Mouse (Mus musculus): ENCODE measurements around the gene Soga1.

The Soga1 gene

DNA sequence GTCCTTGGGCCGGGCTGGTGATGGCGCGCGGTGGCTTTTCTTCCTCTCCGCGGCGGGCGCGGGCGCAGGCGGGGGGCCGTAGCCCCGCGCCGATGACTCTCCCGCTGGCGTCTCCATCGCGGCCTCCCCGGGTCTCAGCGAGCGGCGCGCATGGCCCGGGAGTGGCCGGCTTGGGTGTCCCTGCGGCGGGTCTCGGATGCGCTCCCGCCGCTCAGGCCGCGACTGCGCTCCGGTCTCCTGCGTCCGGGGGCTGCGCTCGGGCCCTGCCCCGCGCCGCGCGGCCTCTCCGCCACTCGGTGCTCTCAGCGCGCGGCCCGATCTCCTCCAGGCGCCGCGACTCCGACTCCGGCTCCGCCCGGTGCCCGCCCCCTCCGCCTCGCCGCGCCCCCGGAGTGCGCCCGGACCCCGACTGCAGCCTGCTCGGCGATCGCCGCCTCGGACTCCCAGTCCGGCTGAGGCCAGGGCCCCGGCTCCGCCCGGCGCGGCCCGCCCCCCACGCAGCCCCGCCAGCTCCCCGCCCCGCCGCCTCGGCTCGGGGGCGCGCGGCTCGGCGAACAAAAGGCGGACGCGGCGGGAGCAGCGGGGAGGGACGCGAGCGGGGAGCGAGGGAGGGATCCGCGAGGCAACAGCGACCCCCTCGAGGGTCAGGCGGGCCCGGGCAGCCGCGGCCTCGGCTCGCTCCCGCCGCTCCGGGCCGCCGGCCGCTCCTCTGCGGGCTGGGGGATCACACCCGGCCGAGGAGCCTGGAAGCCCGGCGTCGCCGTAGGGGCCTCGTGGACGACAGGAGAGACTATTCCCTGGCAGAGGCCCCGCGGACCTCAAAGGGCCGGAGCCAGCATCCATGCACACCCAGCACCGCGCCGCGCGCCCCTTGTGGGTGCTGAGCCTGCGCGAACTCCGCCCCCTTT, at the start of gene Soga1:
Gene Soga1 (minus strand): TSS at position 462 of the 908 bp plus-strand sequence.
- peak; percentile 68 for DNase-seq (ENCODE audit: low read depth, low spot score)

DNA sequence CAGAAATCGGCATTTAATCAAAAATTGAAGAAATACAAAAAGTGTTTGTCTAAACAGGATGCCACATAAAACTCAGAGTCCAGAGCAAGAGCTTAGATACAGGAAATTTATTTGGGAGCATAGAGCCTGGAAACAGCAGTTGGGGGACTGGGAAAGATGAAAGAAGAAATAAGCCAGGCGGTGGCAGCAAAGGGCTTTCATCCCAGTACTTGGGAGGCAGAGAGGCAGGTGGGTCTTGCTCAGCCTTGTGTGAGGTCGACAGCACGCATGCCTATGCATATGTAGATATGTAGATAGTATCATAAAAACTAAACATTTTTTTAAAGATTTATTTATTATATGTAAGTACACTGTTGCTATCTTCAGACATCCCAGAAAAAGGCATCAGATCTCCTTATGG, 49.0 kb upstream of the Soga1 start:
- no peak for DNase-seq (ENCODE audit: low read depth, low spot score)

DNA sequence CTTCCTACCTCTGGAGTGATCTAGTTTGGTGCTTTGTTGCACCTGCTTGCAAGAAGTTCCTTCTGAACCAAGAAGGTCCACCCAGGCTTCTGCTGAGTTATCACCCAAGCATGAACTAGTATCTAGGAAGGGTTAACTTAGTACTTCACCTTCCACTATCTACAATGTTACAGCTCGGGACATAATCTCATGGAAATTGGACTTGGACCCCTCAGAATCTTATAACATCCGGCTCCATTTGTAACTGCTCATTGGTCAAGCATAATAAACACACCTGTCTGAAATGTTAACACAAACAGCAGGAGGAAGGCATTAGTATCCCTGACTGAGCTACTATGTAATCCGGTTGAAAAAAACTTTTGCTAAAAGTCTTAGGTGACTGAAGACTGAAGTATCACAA, 48.3 kb upstream of the Soga1 start:
- no peak for DNase-seq (ENCODE audit: low read depth, low spot score)

DNA sequence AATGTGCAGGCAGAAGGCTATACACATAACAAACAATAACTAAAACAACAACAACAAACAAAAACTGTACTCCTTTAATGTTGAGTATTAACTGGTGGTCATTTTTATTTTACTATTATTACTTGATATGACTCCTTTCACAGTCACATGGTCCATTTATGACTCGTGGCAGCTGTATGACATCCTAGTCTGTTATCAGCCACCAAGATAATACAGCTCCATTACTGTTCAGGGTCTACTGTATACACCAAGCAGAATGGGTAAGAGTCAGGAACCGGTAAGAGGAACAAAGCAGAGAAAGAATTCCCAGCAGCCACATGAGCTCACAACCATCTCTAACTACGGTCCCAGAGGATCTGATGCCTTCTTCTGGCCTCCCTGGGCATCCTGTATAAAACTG, 46.2 kb upstream of the Soga1 start:
- no peak for DNase-seq (ENCODE audit: low read depth, low spot score)

DNA sequence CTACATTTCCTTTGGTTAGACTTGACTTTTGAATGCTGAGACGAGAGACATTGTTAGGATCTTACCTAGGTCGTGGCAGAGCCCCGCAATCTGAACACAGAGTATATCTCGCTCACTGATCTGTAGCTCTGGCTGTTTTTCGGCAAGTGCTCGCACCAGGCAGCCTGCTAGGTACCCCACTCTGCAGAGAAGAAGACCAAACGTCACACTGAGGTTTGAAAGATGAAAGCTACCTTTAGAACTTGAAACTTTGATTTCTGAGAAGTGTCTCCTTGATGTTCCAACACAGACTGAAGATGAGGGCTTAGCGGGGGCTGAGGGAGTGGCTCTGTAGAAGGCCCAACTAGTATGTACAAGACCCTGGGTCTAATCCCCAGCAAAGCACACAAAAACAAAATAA, 42.7 kb upstream of the Soga1 start:
- no peak for DNase-seq (ENCODE audit: low read depth, low spot score)

DNA sequence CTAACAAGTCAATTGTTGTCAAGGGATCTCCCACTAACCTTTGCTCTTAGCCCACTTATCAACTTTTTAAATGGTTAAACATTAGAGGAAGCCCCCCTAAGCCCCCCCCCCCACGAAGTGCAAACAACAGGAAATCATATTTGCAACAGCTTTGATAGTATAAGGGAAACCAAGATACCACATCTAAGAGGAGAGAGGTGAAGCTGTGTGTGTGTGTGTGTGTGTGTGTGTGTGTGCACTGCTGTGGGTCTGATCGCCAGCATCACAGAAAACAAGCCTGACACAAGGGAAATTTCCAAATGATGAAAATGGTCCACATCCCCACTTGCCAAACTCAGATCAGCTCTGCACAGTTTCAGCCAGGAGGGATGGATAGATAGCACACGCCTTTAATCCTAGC, 40.0 kb upstream of the Soga1 start:
- DNase-seq (ENCODE audit: low read depth, low spot score), result no peak

DNA sequence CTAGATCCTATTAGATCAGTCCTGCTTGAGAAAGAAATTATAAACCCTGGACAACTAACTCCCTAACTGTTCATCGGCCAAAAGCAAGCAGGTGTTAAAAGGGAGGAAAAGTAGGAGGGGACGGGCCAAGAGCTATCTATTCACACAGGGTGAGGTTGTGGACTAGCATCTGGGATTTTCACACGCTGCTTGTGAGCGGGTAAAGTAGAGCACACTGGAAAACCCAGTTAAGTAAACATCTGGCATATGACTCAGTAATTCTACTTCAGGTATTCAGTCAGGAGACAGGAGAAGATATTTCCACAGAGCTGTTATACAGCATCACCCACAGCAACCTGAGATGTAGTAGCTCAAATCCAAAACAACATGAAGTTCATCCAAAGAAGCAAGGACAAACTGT, 39.5 kb upstream of the Soga1 start:
- no peak for DNase-seq (ENCODE audit: low read depth, low spot score)

DNA sequence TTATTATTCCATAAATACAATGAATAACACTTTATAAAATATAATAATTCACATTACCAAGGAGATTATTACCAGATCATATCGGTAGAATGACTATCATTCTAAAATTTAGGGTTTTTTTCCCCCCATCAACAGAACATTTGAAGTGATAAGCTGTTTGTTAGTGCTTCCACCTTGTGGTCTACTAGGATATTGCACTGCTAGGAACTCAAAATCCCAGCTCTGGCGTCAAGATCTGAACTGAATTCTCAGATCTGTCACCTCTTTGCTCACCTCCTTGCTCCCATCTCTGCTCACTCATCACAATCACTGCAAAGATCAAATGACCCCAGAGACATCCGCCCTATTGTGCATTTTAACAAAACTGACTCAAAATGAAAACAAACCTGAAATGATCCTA, 37.9 kb upstream of the Soga1 start:
- DNase-seq (ENCODE audit: low read depth, low spot score), result no peak

DNA sequence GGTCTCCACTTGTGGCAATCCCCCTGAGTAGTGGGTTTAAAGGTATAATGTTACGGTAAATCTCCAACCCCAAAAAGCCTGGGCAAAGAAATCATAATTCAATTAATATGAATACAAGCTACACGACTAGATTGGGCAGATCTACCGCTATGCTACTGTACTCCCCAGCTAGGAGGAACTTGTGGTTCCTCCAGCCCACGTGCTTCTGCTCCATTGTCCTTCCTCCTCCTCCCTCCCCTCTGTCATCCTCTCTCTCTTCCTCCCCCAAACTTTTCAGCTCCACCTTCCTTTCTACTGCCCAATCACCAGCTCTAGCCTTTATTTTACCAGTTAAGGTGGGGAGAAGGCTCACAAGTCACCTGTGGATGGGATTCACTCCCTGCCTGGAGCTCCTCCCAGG, 29.2 kb upstream of the Soga1 start:
- no peak for DNase-seq (ENCODE audit: low read depth, low spot score)

DNA sequence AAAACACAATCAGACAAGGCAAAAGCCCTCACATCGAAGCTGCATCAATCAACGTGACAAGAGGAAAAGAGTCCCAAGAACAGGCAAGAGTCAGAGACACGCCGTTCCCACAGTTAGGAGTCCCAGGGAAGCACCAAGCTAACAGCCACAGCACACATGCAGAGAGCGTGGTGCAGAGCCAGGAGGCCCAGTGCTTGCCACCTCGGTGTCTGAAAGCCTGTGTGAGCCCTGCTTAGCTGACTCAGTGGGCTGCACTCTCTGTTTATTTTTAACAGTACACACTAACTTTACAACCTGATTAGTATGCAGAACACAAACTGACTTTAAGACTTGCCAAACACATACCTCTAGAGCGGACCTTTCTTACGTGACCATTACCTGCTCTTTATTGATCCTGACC, 25.4 kb upstream of the Soga1 start:
- DNase-seq (ENCODE audit: low read depth, low spot score), result no peak

DNA sequence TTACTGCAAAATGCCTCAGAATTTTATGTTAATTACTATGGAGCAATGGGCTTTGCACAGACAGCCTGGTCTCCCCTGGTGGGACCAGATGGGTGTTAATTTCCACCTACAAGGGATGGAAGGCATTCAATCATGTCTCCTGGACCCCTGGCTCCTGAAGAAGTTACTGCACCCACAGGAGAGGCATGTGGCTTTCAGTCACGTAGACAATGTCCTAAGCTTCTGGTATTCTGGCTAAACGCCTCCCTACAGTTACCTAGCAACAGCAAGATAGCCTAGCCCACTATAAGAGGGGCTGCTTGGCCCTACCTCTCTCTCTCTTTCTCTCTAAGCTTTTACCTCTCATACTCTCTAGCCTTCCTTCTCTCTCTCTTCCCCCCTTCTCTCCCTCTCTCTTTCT, 23.2 kb upstream of the Soga1 start:
- DNase-seq (ENCODE audit: low read depth, low spot score), result no peak

DNA sequence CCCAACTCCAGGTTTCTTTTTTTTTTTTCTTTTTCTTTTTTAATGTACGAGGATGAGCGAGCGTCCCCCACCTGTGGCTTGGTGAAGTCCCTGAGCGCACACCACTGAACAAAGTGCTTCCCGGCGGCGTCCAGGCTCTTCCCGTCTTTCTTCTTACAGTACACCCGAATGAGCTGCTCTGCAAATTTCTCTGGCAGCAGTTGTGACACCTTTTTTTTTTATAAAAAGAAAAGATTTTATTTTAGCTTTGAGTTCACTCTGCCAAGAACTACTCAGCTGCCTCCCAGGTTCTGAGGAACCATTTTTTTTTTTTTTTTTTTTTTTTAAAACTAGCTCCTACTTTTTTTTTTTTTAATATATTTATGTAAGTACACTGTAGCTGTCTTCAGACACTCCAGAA, 22.6 kb upstream of the Soga1 start:
- no peak for DNase-seq (ENCODE audit: low read depth, low spot score)

DNA sequence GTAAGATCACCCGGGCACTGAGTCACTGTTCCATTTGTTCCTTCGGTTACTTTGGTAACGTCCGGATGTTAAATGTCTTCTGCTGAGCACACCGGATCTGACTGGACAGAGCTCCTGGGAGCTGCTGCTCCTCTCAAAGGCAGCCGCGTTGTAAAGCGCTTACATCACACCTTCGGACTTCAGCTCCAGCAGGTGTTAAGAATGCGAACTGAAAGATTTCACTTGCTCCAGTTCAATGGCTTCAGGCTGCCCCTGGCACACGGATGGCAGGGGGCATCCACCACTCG, 21.2 kb upstream of the Soga1 start:
- no peak for DNase-seq (ENCODE audit: low read depth, low spot score)

DNA sequence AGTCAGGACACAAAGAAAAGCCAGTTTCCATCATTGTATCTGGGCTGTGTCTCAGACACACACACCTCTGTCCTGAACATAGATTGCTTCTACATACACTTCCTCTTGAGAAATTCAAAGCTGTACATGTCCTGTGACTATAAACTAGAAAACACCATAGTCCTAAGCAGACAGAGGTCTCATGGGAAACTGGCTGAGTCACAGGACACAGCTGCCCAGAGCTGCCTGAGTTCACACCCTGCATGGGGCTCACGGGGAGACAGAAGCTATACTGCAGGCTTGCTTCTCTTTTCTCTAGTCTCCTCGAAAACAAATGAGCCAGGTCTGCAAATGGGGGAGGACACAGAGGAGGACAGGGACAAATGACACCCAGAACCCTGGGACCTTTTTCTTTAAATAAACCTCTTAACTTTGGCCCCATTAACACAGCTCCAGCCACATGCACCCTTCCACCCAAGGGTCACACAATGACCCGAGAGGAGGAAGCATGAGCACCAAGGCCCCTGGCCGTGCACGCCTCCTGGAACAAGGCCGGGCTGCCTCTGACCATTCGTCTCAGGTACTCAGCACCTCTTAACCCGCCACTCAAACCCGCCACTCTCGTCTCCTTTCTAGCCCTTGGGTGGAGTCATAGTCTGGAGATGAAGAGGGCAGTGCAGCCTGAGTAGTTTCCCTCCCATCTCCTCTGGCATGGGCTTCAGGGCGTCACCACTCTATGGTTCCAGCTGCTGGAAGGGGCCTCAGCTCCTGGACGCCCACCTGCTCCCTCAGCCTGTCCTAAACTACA, 20.7 kb upstream of the Soga1 start:
- no peak for DNase-seq (ENCODE audit: low read depth, low spot score)

DNA sequence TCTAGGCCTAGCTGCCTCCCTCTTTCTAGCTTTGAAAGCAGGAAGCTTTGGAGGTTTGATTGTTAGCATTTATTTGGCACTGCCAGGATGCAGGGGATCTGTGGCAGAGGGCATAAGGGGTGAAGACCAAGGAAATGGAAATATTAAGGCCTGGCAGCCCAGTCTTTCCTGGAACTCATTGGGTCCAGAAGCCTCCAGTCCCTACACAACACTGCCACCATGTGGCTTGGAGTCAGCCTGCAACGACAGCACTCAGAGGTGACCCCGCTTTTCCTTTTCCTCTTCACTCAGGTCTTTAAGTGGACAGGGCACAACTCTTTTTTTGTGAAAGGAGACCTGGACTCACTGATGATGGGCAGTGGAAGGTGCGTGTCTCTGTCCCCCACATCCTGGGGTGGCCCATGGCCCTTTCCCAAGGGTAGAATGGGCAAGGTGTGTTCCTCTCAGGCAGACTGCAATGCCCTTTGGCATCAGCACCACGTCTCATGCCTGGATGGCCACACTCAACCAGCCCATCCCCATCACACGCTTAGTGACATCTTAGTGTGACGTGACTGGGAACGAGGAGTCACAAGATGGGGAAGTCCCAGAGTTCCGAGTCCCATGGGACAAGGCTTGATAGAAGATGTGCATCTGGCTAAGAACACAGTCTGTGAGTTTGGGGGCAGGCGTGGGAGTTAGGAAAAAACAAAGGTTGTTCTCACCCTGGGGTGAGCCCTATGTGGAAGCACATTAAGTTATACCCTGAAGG, 16.1 kb upstream of the Soga1 start:
- no peak for DNase-seq (ENCODE audit: low read depth, low spot score)

DNA sequence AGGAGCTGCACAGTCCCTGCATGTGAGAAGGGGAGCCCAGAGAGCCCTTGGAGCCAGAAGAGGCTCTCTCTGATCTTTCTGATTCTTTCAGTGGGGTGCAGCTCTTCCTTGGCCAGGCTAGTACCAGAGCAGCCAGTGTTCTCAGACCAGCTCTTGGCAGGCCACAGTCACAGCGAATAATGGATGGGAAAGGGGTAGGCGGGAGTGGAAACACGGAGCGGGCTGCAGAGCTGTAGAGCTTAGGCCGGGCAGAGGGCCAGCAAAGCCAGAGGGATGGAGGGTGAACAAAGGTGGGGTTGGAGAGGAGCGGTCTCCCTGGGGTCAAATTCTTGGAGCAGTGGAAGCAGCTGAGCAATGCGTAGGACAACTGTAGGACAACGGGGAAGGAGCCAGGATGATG, 13.0 kb upstream of the Soga1 start:
- no peak for DNase-seq (ENCODE audit: low read depth, low spot score)

DNA sequence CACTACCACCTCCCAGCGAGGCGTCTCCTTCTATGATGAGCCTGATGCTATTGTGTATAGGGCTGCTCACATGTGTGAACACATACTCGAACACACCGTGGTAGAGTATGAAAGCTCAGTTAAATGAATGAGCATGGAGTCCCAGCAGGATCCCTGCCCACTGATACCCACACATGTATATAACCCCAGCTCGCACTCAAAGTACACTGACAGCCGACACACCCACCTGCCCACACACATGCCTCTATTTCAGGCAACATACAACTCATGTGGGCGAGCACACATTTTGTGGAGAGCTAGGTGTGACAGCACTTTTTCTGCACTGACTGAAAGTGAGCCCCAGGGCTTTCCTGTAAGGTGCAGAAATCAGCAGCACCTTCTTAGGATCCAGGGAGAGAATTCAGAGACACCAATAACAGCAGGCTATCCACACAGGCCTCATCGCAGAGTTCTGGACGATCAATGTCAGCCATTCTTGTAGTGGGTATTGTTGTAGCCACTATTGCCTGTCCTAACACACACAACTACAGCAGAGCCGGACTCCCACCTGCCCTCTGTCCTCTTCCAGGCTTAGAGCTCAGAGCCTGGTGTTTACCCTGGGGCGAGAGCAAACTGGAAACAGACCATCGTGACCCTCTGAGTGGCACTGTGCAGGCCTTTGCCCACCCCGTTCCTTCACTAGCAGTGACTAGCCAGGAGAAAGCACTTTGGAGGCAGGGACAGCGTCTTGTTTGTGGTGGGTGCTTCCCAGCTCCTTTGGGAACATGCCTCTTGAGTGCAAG, 8.7 kb upstream of the Soga1 start:
- no peak for DNase-seq (ENCODE audit: low read depth, low spot score)

DNA sequence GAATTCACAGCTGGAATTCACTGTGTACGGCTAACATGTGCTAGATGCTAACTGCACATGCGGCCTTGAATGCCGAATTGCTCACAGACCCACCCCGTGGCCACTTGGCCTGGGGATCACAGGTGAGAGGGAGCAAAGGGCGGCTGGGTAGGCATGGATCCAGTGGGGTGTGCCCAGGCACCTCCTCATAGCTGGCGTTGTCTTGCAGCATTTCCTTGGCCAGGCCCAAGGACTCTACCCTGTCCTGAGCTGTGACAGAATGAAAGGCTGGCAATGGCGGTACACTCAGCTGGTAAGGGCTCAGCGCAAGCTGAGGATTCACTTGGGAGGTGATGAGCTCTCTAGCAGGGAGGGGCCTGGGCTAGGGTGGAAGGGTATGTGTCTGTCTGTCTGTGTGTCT, 7.7 kb upstream of the Soga1 start, which contains the start of gene Tldc2:
Gene Tldc2 (plus strand): TSS at position 260 of the 400 bp plus-strand sequence.
- no peak for DNase-seq (ENCODE audit: low read depth, low spot score)

DNA sequence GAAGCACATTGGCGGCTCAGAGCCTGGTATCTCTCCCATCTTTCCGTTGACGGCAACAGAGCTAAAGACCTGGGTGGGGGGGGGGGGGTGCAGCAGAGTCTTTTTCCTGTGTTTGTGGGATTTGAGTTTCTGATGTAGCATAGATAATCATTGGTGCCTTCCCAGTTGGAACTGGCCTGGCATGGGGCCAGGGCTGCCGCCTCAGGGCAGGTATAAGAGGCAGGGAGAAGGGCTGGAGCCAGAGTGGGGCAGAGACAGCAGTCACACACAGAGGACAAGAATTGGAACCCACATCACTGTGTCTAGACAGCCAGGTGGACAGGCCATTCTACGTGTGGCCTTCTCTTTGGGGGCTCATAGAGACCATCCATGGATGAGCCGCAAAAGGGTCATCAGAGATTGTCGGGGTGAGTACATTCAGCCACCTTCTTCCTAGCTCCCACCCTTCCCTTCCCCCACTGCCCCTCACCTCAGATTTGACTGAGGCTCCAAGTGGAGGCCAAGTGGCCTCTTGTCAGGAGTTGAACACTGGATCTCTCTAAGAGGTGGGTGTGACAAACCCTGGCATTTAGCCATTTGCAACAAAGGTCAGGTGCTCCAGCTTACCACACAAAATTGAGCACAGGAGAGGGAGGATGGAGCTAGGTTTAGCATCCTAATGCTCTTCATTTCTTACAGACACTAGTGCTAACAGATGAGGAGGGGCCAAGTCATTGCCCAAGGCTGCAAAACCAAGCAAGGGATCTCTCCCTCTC, 6.0 kb upstream of the Soga1 start:
- no peak for DNase-seq (ENCODE audit: low read depth, low spot score)

DNA sequence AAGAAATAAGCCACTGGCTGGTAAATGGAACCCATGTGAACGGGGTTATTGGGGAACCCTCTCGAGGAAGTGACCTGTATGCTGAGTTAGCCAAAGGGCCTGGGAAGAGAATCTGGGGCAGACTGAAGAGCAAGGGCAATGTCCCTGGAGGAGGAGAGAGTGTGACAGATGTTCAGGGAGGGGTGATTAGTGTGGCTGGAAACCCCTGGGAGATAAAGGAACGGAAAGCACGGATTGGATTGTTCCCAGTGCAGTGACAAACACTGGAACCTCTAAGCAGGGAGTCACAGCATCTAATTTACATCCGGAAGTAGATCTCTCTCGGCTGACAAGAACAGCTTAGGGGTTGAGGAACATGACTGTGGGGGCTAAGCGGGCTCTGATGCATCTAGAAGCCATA, 2.9 kb upstream of the Soga1 start:
- DNase-seq (ENCODE audit: low read depth, low spot score), result no peak

DNA sequence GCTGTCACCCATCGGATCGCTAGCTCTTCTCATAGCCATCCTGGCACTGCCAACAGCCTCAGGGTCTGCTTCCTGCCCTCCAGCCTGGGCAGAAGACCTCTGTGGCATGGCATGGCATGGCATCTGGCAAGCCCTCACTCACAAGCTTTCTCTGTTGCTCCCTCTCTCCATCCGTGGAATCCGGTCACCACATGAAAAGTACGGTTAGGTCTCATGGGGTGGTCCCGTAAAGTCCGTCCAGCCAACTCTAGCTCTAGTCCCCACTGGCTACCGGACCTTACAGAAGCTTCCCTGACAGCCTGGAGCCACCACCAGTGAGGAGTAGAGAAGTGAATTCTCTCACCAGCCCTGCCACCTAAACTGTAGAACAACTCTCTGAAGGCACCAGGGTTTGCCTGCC, 2.3 kb upstream of the Soga1 start:
- DNase-seq (ENCODE audit: low read depth, low spot score), result no peak
